Mouse (Mus musculus) cortical plate, adult 2 months (tissue): ENCODE measurements around the gene Adcy4.

Experiments
- CTCF ChIP-seq: fragments of 200-500 bp; IDR thresholded peaks from 2 replicates; pipeline ENCODE4 v1.5.1; 2011; ENCODE audit warnings: mild to moderate bottlenecking, control low read depth, low read length; ENCODE audit not compliant: insufficient read depth; ENCODE audit errors: extremely low read depth
- POLR2A ChIP-seq: fragments of 200-500 bp; IDR thresholded peaks from 2 replicates; pipeline ENCODE4 v1.6.1; 2011; ENCODE audit warnings: mild to moderate bottlenecking, low read length, control low read depth; ENCODE audit not compliant: insufficient read depth; ENCODE audit errors: extremely low read depth

DNA sequence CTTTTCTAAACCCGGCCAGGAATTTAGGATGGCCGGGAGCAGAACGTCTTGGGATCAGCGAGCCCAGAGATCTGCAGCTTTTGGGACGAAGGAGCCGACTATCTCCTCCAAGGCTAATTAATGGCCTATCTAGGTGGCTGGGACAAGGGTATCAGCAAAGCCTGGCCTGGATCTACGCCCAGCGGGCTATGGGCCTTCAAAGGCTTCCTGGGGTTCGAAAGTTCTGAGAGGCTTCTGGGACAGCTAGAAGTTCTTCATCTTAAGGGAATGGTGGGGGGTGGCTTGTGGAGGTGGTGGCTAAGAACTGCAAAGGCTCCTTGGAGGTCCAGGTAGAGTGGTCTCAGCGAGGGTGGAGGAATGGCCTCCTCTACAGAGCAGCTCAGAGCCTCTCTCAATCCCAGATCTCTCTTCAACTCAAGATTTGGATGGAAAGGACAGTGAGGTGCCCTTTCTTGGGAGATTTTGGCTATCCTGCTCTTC, 40.1 kb upstream of the Adcy4 start:
- TF ChIP-seq CTCF, result no peak
- TF ChIP-seq POLR2A, result no peak
